Mouse (Mus musculus) cortical plate, adult 2 months (tissue): ENCODE results near the gene Casq2. TPM values are rescaled to one million over a fixed set of nuclear protein-coding genes. Genes with fewer than 3 reads are reported as not detected.

Source experiments
- H3K27ac ChIP-seq: fragments of 200-500 bp; 2 replicates; pipeline ENCODE4 v1.5.1; 2012; ENCODE audit warnings: low read length, control low read depth, inconsistent platforms; ENCODE audit not compliant: insufficient read depth
- H3K4me1 ChIP-seq: fragments of 200-500 bp; 2 replicates; pipeline ENCODE4 v1.6.1; 2011; ENCODE audit warnings: low read length; ENCODE audit not compliant: control insufficient read depth, insufficient read depth
- H3K4me3 ChIP-seq: fragments of 200-500 bp; 2 replicates; pipeline ENCODE4 v1.5.1; 2011; ENCODE audit warnings: mild to moderate bottlenecking, low read length, control low read depth; ENCODE audit not compliant: insufficient read depth
- CTCF ChIP-seq: fragments of 200-500 bp; IDR thresholded peaks from 2 replicates; pipeline ENCODE4 v1.5.1; 2011; ENCODE audit warnings: mild to moderate bottlenecking, control low read depth, low read length; ENCODE audit not compliant: insufficient read depth; ENCODE audit errors: extremely low read depth
- POLR2A ChIP-seq: fragments of 200-500 bp; IDR thresholded peaks from 2 replicates; pipeline ENCODE4 v1.6.1; 2011; ENCODE audit warnings: mild to moderate bottlenecking, low read length, control low read depth; ENCODE audit not compliant: insufficient read depth; ENCODE audit errors: extremely low read depth
- polyA plus RNA-seq: library from polyadenylated mRNA; depleted of rRNA; stranded (reverse); fragments of >200 nt; gene quantifications from 2 replicates; pipeline ENCODE4 v1.2.3, GENCODE M21; 2012

Gene Casq2
- polyA plus RNA-seq, 1 experiment = 6.4 TPM

- no peak overlapping the region for H3K4me3 ChIP-seq
- no peak for TF ChIP-seq POLR2A
- TF ChIP-seq CTCF = no peak
- H3K27ac ChIP-seq = no peak overlapping the region
- 0 out of 2 replicates have a peak, but pooled peaks cover 2% of the 10 kb centered on the region for H3K4me1 ChIP-seq
Measured at GRCm38 (mm10) chr3:102099793-102100192, 13.6 kb downstream of the Casq2 start.

- Histone ChIP-seq H3K4me3 (no peak overlapping the region), H3K4me1 (0 out of 2 replicates have a peak, but pooled peaks cover 2% of the 10 kb centered on the region), H3K27ac (no peak overlapping the region)
- no peak for TF ChIP-seq POLR2A
- no peak for TF ChIP-seq CTCF
Measured at GRCm38 (mm10) chr3:102101445-102101844, 15.2 kb downstream of the Casq2 start.

DNA sequence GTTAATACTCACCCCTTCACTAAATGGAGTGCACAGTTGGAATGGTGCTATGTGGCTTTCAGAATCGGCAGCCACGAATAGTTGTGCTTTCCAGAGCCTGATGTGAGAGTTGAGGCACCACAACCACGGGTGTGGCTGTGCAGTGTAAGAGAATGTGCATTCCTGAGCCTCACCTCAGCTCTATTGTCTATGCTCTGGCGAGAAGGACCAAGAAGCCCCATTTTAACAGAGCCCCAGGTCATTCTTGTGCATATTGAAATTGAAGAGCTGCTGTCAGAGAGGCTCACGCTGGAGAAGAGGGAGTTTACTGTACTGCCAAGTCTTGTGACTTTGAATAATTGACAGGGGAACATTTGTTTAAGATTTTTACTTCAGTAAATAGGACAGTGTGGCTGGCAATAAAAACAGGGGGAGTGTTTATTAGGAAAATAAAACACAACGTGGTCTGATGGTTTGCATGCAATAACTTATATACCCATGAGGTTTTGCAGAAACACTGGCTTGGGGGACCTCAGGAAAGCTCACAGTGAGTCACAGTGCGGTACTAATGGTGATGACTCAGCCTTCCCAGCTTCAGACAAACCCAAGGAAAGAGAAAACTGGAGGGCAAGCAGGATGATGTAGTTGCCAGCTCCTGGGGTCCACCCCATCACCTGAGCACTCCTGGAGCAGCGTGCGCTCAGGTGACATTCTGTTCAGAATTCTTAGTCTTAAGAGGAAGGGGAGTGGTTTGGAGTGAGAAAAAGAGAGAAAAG is 17.8 kb downstream of the Casq2 start:
- Histone ChIP-seq H3K27ac (no peak overlapping the region), H3K4me1 (0 out of 2 replicates have a peak, but pooled peaks cover 2% of the 10 kb centered on the region), H3K4me3 (no peak overlapping the region)
- TF ChIP-seq POLR2A (no peak), CTCF (no peak)

DNA sequence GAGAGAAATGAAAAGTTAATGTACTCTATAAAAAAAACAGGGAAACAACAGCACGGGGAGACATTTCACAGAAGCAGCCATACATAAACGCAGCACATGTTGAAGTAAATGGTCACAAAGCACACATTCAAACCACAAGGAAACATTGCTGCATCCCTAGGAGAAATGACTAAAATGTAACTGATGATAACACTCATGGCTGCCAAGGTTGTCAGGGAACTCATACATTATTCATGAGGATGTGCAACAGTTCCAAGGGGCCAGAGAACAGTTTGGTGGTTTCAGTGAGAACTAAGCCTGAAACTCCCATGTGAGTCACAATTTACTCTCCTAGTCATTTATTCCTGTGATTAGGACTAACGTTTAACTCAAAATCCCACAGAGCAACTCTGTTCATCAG is 22.0 kb downstream of the Casq2 start:
- Histone ChIP-seq H3K4me1 (no peaks in the 10 kb centered on the region), H3K4me3 (no peak overlapping the region), H3K27ac (no peak overlapping the region)
- TF ChIP-seq CTCF = no peak
- TF ChIP-seq POLR2A = no peak

- TF ChIP-seq CTCF = no peak
- TF ChIP-seq POLR2A = no peak
- no peaks in the 10 kb centered on the region for H3K4me1 ChIP-seq
- H3K4me3 ChIP-seq = no peak overlapping the region
- no peak overlapping the region for H3K27ac ChIP-seq
Measured at GRCm38 (mm10) chr3:102111979-102112599, 25.9 kb downstream of the Casq2 start.

DNA sequence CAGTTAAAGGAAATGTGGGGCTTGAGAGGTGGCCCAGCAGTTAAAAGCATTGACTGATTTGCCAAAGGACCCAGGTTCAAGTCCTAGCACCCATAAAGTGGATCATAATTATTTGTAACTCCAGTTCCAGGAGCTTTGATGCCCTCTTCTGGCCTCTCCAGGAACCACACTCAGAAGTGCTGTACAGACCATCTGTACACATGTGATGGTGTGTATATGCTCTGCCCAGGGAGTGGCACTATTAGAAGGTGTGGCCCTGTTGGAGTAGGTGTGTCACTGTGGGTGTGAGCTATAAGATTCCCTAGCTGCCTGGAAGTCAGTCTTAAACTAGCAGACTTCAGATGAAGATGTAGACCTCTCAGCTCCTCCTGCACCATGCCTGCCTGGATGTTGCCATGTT is 34.7 kb downstream of the Casq2 start:
- no peaks in the 10 kb centered on the region for H3K4me1 ChIP-seq
- no peak overlapping the region for H3K4me3 ChIP-seq
- H3K27ac ChIP-seq = no peak overlapping the region
- TF ChIP-seq CTCF = no peak
- no peak for TF ChIP-seq POLR2A

- H3K4me1 ChIP-seq = no peaks in the 10 kb centered on the region
- TF ChIP-seq POLR2A = no peak
- TF ChIP-seq CTCF = 0 out of 2 replicates have a peak, but pooled peaks have one; percentile 13
Measured at GRCm38 (mm10) chr3:102122046-102122445, 35.8 kb downstream of the Casq2 start.

DNA sequence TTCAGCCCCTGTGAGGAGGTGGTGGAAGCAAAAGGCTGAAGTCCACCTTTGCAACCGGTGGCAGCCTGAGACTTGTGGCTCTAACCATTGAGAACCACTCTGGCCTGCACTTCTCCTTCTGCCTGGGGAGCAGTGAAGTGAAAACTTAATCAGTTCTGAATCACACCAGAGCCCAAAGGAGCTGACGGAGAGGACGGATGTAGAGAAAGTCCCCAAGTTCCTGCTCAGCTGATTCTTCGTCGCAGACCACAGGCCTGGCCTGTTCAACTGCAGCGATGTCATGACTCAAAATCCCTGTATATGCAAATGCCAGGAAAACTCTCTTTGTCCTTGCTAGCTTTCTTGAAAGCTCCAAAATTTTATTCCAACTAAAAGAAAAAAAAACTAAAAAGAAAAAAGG is 37.4 kb downstream of the Casq2 start:
- Histone ChIP-seq H3K27ac (no peak overlapping the region), H3K4me1 (no peaks in the 10 kb centered on the region), H3K4me3 (no peak overlapping the region)
- TF ChIP-seq POLR2A (no peak), CTCF (no peak)

More at GRCm38 (mm10) chr3:102122046-102122445, 35.8 kb downstream of the Casq2 start:
- Histone ChIP-seq H3K27ac (no peak overlapping the region), H3K4me3 (no peak overlapping the region)

DNA sequence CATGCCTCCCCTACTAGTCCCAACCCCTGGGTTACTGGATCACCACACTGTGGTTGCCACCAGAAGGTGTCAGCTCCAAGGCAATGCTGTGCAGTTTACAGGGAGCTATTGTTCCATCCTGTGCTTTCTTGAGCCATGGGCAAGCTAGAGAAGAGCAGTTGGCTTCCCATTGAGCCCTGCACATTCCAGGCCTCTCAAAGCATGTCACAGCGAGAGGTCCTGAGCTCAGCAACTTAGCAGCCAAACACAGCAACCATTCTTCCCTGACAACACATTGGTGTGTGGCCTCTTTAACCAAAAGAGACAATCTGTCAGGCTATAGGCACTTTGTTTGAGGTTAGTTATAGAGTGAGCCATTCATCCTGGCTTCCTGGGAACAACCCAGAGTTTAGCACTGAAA is 39.3 kb downstream of the Casq2 start:
- H3K4me1 ChIP-seq = no peaks in the 10 kb centered on the region
- TF ChIP-seq POLR2A (no peak), CTCF (no peak)

DNA sequence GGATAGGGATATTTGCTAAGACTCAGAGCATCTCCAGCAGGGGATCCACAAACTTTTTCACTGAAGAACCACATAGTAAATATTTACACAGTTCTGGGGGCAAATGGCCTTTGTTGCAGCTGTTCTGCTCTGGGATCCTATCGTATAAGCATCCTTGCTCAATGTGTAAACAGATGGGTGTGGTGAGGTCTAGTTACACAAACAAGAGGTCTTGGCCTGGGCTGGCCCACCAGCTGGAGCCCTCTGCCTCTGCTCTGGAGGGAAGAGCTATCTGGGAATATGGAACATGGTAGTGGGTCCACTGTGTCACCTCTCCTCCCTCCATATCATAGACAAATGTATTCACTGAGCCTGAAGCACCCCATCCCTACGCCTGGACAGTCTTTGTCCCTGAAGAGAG is 40.9 kb downstream of the Casq2 start:
- no peak overlapping the region for H3K4me3 ChIP-seq
- TF ChIP-seq CTCF = no peak
- TF ChIP-seq POLR2A = no peak
- no peaks in the 10 kb centered on the region for H3K4me1 ChIP-seq
- H3K27ac ChIP-seq = no peak overlapping the region

More for the DNA sequence above, 39.3 kb downstream of the Casq2 start:
- H3K4me3 ChIP-seq = no peak overlapping the region
- H3K27ac ChIP-seq = no peak overlapping the region
